Mouse (Mus musculus): ENCODE results near the gene Tlr7.
"Not testable (repeated sequence)": the region's sequence is repeated elsewhere in the genome, so short reads cannot be mapped to it uniquely, and the experiment has no call there.

- TF ChIP-seq CTCF (IDR thresholded peaks at IDR 0.05; ENCODE audit: low read depth, low read length); POLR2A (IDR thresholded peaks at IDR 0.05; ENCODE audit: borderline replicate concordance, low read depth, low read length): not testable (repeated sequence)
Observed at GRCm38 (mm10) chrX:167361231-167361630, 30.9 kb upstream of the Tlr7 start.
